Mouse (Mus musculus): ENCODE data around the gene Mak. TPM values are rescaled to one million over a fixed set of nuclear protein-coding genes. Genes with fewer than 3 reads are reported as not detected.
A peak's percentile ranks its signal among the peaks of the same experiment; 100 is the strongest.
"Not testable (repeated sequence)": the region's sequence is repeated elsewhere in the genome, so short reads cannot be mapped to it uniquely, and the experiment has no call there.

Gene Mak
- polyA plus RNA-seq, 1 experiment from 2014 or later, result 0.10 TPM

DNA sequence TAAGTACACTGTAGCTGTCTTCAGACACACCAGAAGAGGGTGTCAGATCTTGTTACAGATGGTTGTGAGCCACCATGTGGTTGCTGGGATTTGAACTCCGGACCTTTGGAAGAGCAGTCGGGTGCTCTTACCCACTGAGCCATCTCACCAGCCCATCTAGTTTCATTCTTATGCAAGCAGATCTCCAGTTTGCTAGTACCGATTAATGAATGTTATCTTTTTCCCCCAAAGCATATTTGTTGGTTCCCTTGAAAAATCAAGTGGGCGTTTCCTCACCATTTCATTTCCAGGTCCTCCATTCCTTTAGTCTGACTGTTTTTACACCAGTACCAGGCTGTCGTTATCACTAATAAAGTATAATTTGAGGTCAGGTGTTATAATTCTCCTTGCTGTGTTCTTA lies 81.0 kb downstream of the Mak start:
- not testable (repeated sequence) for H3K4me3 ChIP-seq (replicated peaks); H3K9ac ChIP-seq; H3K27me3 ChIP-seq; ATAC-seq (ENCODE audit: insufficient read depth); H3K4me2 ChIP-seq; H3K9me3 ChIP-seq (replicated peaks); H3K27ac ChIP-seq (replicated peaks); H3K36me3 ChIP-seq (replicated peaks)
- WGBS (ENCODE audit: insufficient replicate concordance), result 65% methylated on average over 5 of the region's 5 CpGs
- peaks cover 39% of the 10 kb centered on the region for H3K4me1 ChIP-seq (replicated peaks)

DNA sequence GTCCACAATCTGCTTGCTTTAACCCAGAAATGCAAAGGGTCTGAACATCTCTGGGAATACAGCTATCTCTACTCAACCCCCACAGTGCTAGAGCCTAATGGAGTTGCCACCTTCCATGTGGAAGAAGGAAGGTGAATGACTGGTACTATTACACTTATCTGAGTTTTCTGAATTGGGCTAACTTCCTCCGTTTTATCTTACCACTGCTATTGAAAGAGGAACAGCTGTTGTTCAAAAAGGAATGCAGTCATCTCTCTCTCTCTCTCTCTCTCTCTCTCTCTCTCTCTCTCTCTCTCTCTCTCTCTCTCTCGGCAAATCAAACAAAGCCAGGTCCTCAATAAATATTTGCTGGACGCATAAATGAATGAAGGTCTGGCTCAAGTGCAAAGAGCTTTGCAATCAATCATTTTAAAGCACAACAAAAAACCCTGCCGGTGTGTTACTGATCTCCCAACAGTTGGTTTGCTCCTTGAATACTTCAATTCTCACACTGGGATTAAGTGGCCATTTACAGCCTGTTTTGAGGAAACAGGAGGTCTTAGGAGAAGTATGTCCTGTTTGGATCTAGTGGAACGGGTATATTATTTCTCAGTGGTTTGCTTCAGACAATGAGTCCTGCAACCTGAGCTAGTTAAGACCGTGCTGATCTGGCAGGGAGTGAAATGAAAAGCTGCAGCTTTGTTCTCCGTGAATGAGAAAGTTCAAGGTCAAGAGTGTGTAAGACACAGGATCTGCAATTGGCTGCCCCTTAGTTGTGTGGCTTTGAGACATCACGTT lies 84.8 kb downstream of the Mak start:
- H3K9me3 ChIP-seq (replicated peaks), result no peaks in the 10 kb centered on the region
- no peak overlapping the region for H3K4me3 ChIP-seq (replicated peaks)
- no peak overlapping the region for H3K27ac ChIP-seq (replicated peaks)

DNA sequence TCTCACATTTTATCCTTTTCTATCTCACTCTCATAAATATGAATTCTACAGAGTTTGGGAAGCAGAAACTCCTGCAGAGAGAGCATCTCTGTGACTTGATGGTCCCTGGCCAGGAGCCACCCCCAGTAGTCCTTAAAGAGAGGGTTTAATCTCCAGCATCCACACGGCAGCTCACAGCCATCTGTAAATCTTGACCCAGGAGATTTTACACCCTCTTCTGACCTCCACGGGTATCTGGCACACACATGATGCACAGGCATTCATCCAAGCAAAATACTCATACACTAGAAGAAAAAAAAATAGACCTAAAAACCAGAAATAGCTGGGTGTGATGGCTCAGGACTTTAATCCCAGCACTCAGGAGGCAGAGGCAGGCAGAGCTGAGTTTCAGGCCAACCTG lies 91.1 kb downstream of the Mak start:
- Histone ChIP-seq H3K9ac (no peak overlapping the region), H3K4me1 (replicated peaks) (peaks cover 25% of the 10 kb centered on the region), H3K27me3 (no peaks in the 10 kb centered on the region), H3K36me3 (replicated peaks) (no peaks in the 10 kb centered on the region), H3K9me3 (replicated peaks) (no peaks in the 10 kb centered on the region), H3K4me3 (replicated peaks) (no peak overlapping the region), H3K4me2 (no peak overlapping the region), H3K27ac (replicated peaks) (peak overlapping the region; percentile 29; the same call in 1 of the 2 replicates)
- 18% methylated on average over 2 of the region's 2 CpGs for WGBS (ENCODE audit: insufficient replicate concordance)
- peak; percentile 43; the same call in 1 of the 2 replicates for ATAC-seq (ENCODE audit: insufficient read depth)

More for the DNA sequence above, 84.8 kb downstream of the Mak start:
- Histone ChIP-seq H3K4me1 (replicated peaks) (peaks cover 15% of the 10 kb centered on the region), H3K36me3 (replicated peaks) (no peaks in the 10 kb centered on the region), H3K4me2 (peak overlapping the region; percentile 25; the same call in 1 of the 2 replicates), H3K9ac (no peak overlapping the region), H3K27me3 (no peaks in the 10 kb centered on the region)
- no peak for ATAC-seq (ENCODE audit: insufficient read depth)
- 17% methylated on average over 8 of the region's 8 CpGs for WGBS (ENCODE audit: insufficient replicate concordance)

DNA sequence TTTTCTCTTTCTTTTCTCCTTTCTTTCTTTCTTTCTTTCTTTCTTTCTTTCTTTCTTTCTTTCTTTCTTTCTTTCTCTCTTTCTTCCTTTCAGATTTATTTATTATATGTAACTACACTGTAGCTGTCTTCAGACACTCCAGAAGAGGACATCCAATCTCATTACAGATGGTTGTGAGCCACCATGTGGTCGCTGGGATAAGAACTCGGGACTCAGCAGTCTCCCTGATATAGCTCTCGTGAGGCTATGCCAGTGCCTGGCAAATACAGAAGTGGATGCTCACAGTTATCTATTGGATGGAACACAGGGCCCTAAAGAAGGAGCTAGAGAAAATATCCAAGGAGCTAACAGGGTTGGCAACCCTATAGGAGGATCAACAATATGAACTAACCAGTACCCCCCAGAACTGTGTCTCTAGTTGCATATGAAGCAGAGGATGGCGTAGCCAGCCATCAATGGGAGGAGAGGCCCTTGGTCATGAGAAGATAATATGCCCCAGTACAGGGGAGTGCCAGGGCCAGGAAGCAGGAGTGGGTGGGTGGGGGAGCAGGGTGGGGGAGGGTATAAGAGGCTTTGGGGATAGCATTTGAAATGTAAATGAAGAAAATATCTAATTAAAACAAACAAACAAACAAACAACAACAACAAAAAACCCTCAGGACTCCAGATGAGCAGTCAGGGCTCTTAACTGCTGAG lies 91.8 kb downstream of the Mak start:
- not testable (repeated sequence) for H3K36me3 ChIP-seq (replicated peaks); H3K4me3 ChIP-seq (replicated peaks); H3K9ac ChIP-seq; H3K9me3 ChIP-seq (replicated peaks); H3K27me3 ChIP-seq
- Histone ChIP-seq H3K27ac (replicated peaks) (peak overlapping the region; percentile 29; the same call in 1 of the 2 replicates), H3K4me2 (peak overlapping the region; percentile 5; the same call in 1 of the 2 replicates), H3K4me1 (replicated peaks) (peaks cover 25% of the 10 kb centered on the region)
- peak; percentile 83 for ATAC-seq (ENCODE audit: insufficient read depth)
- 30% methylated on average over 4 of the region's 4 CpGs for WGBS (ENCODE audit: insufficient replicate concordance)

DNA sequence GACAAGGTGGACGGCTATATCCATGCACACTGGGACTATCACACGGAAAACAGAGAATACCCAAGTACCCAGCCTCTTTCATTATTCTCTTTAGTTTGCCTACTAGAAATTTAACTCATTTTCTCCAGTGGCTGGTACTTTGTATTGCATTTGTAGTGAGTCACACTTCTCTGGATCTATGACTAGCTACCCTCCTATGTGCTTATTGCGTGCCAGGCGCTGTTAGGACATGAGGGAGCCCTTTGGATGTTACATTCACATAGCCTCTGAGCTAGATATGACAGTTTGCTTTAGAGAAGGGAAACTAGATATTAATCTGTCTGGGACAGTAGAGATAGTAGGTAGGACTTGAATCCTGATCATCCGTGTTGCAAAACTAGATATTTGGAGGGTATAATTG lies 93.4 kb downstream of the Mak start:
- whole genome bisulfite sequencing (ENCODE audit: insufficient replicate concordance), result 76% methylated on average over 5 of the region's 5 CpGs
- H3K9me3 ChIP-seq (replicated peaks), result no peaks in the 10 kb centered on the region
- H3K4me3 ChIP-seq (replicated peaks), result no peak overlapping the region
- H3K4me1 ChIP-seq (replicated peaks), result peaks cover 25% of the 10 kb centered on the region
- H3K36me3 ChIP-seq (replicated peaks), result no peaks in the 10 kb centered on the region
- no peak overlapping the region for H3K27ac ChIP-seq (replicated peaks)
- H3K9ac ChIP-seq, result no peak overlapping the region
- H3K4me2 ChIP-seq, result no peak overlapping the region
- no peak for ATAC-seq (ENCODE audit: insufficient read depth)
- H3K27me3 ChIP-seq, result no peaks in the 10 kb centered on the region

DNA sequence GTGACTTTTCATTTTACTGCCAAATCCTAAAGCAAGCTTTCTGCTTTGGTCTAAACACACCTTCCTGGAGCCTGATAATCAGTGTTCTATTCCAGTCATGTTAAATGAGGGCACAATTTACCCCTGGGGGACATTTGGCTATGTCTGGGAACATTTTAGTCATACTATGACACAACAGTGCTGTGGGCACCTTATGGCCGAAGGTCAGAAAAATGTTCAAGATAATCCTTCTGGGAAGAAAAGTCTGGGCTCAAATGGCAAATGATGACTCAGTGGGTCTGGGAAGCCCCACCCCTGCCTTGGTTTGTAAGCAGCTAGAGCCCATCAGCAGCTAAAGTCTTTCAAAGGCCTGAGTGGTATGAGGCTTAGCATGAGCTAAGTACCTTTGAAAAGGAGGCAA lies 96.7 kb downstream of the Mak start:
- no peaks in the 10 kb centered on the region for H3K27me3 ChIP-seq
- H3K4me2 ChIP-seq, result no peak overlapping the region
- H3K4me1 ChIP-seq (replicated peaks), result peaks cover 15% of the 10 kb centered on the region
- H3K9ac ChIP-seq, result no peak overlapping the region
- no peak overlapping the region for H3K4me3 ChIP-seq (replicated peaks)
- ATAC-seq (ENCODE audit: insufficient read depth), result no peak
- 67% methylated on average over 1 of the region's 1 CpGs for WGBS (ENCODE audit: insufficient replicate concordance)
- H3K27ac ChIP-seq (replicated peaks), result no peak overlapping the region
- H3K36me3 ChIP-seq (replicated peaks), result no peaks in the 10 kb centered on the region
- no peaks in the 10 kb centered on the region for H3K9me3 ChIP-seq (replicated peaks)

DNA sequence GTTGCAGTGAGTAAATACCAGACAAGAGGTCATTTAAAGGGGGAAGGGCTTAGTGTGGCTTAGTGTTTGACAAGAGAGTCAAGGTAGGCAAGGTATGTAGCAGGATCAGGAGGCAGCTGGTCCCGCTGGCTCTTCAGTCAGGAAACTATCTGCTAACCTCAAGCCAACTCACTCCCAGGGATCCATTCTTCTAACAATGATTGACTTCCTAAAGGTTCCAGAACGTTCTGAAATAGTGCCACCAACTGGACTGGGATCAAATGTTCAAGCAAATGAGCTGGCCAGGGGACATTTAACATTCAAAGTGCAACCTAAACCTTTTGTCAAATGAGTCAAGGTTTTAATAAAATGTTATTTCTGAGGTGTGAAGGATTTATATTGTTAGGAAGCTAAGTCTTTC lies 100.2 kb downstream of the Mak start:
- Histone ChIP-seq H3K4me2 (no peak overlapping the region), H3K9ac (no peak overlapping the region), H3K4me3 (replicated peaks) (no peak overlapping the region), H3K9me3 (replicated peaks) (no peaks in the 10 kb centered on the region), H3K4me1 (replicated peaks) (peaks cover 3% of the 10 kb centered on the region; the same call in 1 of the 2 replicates), H3K27ac (replicated peaks) (no peak overlapping the region), H3K36me3 (replicated peaks) (no peaks in the 10 kb centered on the region), H3K27me3 (no peaks in the 10 kb centered on the region)
- ATAC-seq (ENCODE audit: insufficient read depth), result no peak
- WGBS (ENCODE audit: insufficient replicate concordance), result 32% methylated on average over 2 of the region's 2 CpGs

DNA sequence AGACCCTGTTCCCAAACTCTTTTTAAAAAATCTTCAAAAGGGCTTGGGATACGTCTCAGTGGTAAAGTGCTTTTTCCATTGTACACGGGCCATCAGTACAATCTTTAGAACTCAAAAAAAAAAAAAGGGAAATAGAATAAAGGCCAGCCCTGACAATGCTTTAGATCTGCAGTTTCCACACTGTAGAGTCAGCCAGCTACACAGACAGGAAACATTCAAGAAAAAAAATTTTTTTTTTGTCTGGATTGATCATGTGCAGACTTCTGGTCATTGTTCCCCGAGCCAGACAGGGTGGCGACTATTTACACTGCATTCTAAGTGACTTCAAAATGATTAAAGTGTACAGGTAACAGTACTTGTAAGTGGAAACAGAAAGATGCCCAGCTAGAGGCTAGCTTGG lies 100.9 kb downstream of the Mak start:
- no peaks in the 10 kb centered on the region for H3K36me3 ChIP-seq (replicated peaks)
- 32% methylated on average over 4 of the region's 4 CpGs for WGBS (ENCODE audit: insufficient replicate concordance)
- no peak overlapping the region for H3K4me2 ChIP-seq
- no peak overlapping the region for H3K9ac ChIP-seq
- peaks cover 3% of the 10 kb centered on the region; the same call in 1 of the 2 replicates for H3K4me1 ChIP-seq (replicated peaks)
- no peak overlapping the region for H3K27ac ChIP-seq (replicated peaks)
- no peaks in the 10 kb centered on the region for H3K27me3 ChIP-seq
- no peak for ATAC-seq (ENCODE audit: insufficient read depth)
- no peak overlapping the region for H3K4me3 ChIP-seq (replicated peaks)
- no peaks in the 10 kb centered on the region for H3K9me3 ChIP-seq (replicated peaks)

DNA sequence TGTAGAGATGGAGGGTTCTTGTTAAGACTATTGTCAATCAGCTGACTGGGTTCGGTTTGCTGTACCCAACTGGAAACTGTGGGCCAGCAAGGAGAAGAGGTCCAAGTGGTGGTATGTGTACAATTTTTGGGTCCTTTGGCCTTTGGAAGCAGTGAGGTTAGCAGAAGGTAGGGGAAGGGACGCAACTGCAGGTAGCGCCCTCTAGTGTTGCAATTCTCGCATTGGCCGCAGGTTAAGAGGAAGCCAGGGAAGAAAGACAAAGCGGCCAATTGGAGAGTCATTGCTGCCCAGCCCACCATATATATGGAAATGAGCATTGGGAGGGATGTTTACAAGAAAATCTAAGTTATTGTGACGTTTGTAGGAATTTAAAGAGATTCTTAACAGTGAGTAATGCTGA lies 101.9 kb downstream of the Mak start:
- WGBS (ENCODE audit: insufficient replicate concordance), result 16% methylated on average over 7 of the region's 7 CpGs
- no peak for ATAC-seq (ENCODE audit: insufficient read depth)
- no peak overlapping the region for H3K9ac ChIP-seq
- no peaks in the 10 kb centered on the region for H3K27me3 ChIP-seq
- no peak overlapping the region for H3K4me2 ChIP-seq
- H3K36me3 ChIP-seq (replicated peaks), result no peaks in the 10 kb centered on the region
- H3K27ac ChIP-seq (replicated peaks), result no peak overlapping the region
- H3K4me1 ChIP-seq (replicated peaks), result 0 out of 2 replicates have a peak, but pooled peaks cover 3% of the 10 kb centered on the region
- no peak overlapping the region for H3K4me3 ChIP-seq (replicated peaks)
- H3K9me3 ChIP-seq (replicated peaks), result no peaks in the 10 kb centered on the region

All from liver, embryonic 15.5 days (tissue).